Mouse (Mus musculus) ES-Bruce4 (cell line): ENCODE data around the gene Sh3tc1.

ENCODE experiments used
- CTCF ChIP-seq: IDR thresholded peaks from one replicate; pipeline ENCODE4 v1.8.1; 2011; ENCODE audit warnings: low read depth, low read length
- EP300 ChIP-seq: IDR thresholded peaks from 2 replicates; pipeline ENCODE4 v1.6.1; 2011; ENCODE audit warnings: low read depth, low read length; ENCODE audit not compliant: insufficient read depth
- POLR2A ChIP-seq: IDR thresholded peaks from one replicate; pipeline ENCODE4 v1.8.1; 2011; ENCODE audit warnings: low read length; ENCODE audit not compliant: insufficient read depth

- no peak for TF ChIP-seq EP300
- no peak for TF ChIP-seq POLR2A
- no peak for TF ChIP-seq CTCF
Observed at GRCm38 (mm10) chr5:35750026-35750425, 10.2 kb upstream of the Sh3tc1 start.
